Mouse (Mus musculus): ENCODE results near the gene Tmco5b.

The Tmco5b gene

DNA sequence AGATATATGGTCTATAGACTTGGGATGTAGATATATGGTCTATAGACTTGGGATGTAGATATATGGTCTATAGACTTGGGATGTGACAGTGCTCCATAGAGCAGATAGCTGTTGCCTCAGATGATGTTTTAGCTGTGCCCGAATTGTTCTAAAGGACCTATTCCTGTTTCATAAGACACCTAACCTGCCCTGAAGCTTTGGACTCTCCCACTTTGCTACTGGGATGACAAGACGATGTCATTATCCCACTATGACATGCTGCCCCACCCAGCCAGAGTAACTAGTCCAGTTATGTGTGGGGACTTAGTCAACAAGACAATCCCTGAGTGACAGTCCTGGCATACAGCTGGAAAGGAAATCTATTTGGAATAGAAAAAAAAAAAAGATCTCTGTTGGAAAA is at the start of gene Tmco5b:
TSS of gene Tmco5b (plus strand) at position 301 of the 400 bp plus-strand sequence.
- DNase-seq (ENCODE audit: low read depth, low spot score): no peak

DNA sequence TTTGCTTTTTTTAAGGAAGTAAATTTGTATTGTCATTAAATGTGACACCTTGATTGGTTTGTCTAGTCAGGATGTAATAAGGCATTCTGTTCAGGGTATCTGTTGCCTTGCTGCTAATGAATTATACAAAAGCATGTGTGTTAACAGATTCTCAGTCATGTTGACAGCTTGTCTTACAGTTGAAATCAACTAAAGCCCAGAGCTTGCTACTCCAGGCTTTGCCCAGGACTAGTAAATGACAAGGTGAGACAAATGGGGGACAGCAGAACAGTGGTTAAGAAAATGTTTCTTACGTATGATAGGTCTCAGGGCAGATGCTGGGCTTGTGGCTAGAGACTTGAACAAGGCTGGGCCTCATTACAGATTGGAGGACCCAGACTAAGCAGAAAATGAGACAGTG is 48.5 kb upstream of the Tmco5b start:
- no peak for DNase-seq (ENCODE audit: low read depth, low spot score)

DNA sequence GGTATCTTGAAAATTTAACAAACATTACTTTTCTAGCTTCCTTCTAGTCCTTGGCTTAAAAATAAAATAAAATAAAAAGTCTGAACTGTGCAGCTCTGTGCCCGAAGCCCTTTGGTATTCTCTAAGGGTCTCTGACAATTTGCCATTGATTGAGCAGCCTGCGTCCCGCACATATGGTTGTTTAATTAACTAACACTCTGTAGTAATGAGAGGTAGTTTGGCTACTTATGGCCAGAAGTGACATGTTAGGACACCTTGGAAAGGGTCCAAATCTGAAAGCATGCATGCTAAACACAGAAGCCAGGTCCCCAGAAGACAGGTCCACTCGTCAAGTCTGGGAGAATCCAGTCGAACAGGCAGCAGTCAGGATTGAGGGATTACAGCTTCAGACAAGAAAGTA is 46.7 kb upstream of the Tmco5b start:
- no peak for DNase-seq (ENCODE audit: low read depth, low spot score)

DNA sequence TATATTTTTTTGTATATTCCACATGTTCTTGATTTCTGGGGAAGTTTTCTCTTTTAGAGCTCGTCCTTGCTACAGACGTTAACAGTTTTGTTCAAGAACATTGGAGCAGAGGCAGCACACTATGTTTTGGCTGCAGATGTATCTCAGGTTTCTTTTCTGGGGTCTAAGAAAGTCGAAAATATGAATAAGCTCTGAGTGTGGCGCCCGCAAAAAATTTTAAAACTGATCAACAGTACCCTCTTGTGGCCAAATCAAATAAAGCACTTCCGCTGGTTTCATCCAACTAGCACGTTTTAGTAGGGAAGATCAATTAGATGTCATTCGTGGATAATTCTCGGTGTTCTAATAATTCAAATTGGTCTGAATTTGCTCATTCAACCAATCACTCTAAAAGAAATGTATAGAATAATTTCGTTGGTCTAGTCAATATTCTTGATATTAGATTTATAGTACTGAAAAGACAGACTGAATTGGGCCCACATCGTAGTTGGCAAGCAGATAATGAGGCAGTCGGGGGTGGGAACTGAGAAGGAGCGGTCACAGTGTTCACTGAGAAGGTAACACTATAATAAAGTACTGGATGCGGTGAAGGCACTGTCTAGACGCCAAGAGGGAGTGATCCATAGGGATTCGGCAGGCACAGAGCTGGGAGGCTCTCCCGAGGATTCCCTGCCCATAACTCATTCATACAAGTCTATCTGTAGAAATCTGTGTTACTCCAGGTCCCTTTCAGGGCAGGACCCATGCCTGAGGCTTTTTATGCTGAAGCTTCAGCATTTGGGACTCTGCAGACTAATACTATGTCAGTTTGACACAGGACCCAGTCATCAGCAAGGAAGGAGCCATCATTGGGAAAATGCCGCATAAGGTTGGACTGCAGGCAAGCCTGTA is 17.1 kb downstream of the Tmco5b start:
- DNase-seq (ENCODE audit: low read depth, low spot score): no peak

DNA sequence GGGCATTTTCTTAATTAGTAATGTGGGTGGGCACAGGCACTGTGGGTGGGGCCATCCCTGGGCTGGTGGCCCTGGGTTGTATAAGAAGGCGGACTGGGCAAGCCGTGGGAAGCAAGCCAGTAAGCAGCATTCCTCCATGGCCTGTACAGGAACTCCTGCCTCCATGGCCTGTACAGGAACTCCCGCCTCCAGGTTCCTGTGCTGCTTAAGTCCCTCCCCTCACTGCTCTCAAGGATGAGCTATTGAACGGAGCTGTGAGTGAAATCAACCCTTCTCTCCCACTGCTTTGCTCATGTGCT is 17.7 kb downstream of the Tmco5b start:
- no peak for DNase-seq (ENCODE audit: low read depth, low spot score)

DNA sequence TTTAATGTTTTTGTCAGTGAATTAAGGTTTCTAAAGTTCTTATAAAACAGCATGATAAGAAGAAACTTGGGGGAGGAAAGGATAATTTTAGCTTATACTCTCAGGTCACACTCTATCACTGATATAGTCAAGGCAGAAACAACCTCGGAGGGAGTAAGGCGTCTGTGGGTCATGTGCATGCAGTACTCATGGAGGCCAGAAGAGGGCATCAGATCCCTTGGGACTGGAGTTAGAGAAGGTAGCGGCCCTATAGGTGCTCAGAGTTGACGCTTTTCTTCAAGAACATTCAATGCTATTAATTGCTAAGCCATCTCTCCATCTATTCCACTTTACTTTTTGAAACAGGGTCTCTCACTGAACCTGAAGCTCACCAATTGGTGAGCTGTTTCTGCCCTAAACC is 19.8 kb downstream of the Tmco5b start:
- no peak for DNase-seq (ENCODE audit: low read depth, low spot score)

DNA sequence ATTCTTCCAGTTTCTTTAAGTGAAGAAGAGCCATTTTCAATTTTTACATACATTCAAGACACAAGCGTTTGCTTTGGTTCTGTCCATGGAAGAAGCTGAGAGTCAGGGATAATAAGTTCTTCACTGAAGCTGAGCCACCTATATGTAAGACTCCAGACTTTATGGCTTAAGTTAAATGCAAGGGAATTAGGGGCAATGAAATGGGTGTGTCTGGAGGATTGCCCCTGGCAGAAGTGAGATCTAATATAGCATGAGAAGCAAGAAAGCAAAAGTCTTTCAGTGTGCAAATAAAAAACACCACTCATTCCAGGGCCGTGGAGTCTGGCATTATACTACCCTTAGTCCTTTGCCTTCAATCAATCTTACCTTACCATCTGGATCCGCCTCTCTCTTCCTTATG is 25.7 kb downstream of the Tmco5b start:
- no peak for DNase-seq (ENCODE audit: low read depth, low spot score)

DNA sequence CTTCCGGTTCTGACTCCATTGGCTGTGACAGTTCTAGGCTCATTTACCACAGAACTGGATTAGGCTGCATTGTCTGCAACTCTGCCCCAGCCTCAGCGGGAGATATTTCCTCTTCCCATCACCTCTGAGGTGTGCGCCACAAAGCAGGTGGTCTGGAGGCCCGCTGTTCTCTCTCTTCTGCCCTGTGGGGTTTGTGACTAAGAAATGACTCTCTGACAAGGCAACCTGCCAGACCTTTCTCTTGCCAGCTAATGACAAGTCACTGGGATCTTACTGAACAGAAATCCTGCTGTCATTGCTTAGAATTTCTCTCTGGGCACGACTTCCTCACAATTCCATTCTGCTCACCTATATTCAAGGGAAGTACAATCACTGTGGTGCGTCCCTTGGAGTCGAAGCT is 37.5 kb downstream of the Tmco5b start:
- DNase-seq (ENCODE audit: low read depth, low spot score): no peak

DNA sequence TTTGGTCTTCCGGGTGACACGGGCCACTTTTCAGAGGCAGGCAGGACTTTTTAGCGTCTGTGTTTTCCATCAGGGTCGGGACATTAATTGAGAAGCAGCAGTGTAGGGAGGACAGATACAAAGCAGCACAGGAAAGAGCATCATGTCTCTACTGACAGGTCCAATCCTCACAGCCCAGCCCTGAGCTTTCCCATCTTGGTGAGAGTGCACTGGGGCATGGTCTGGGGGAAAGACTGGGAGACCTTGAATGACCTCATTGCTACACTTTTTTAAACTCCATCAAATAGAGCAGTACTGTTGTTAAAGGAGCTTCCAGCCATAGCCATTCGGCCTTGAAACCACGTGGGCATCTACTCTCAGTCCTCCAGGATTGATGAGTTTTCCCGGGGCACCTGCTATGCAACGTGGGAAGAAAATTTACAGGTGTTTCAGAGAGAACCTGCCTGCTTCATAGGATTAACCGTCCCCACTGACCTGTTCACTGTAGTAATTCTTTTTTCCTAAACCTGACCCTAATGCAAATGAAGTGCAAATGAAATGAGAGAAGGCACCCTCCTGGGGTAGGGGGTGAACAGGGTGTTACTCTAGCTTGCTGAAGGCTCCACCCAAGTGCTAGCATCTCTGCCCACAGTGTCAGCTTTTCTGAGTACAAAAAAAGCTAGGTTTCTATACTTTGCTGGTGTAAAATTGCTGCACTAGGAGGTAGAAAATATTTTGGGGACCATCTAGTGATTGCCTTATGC is 48.4 kb downstream of the Tmco5b start:
- DNase-seq (ENCODE audit: low read depth, low spot score): no peak

DNA sequence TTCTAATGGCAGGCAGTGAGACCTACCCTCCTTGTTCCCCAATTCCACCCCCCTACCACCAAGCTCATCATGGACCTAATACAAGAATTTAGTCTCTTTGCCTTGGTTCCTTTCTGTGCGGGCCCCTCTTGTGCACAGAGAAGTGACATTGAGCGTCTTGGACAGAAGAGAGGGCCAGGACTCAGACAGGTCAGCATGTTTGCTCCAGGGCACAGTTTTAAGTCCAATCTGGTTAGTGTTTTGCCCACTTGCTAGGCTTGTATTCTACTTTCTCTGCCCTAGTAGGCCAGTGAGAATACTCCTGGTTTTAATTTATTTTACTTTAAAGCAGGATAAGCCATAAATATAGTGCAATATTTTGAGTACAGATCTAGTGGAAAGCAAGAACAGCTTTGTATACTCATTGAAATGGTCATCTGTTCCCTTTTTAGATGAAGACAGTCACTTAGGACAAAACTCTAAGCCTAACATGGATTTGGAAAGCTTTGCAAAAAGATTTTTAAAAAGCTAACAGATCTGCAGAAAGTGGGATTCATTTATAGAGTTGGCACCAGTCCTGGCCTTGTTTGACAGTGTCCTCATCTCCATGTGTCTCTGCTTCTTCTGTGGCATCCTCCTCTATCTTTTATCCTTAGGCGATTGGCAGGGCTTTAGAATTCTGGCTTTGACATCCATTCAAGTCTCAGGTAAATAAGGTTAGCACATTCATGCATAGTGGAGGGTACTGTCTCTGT is 50.2 kb downstream of the Tmco5b start:
- DNase-seq (ENCODE audit: low read depth, low spot score): no peak

DNA sequence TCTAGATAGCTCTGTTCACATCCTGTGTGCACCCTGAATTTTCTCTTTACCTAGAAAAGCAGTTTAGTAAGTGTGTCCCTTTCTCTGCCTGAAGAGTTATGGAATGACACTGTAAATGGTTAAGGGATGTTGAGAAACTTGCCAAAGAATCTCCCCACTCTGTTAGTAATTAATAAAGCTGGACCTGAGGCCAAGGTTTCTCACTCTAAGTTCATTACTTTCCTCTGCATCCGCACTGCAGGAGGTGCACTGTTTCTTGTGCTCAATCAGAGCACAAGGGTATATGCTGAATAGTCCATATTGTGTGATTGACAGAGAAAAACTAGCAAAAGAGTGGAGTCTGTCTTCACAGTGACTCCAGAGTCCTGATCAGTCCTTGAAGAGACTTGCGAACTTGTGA is 59.0 kb downstream of the Tmco5b start:
- no peak for DNase-seq (ENCODE audit: low read depth, low spot score)
